Mouse (Mus musculus) erythroblast, embryonic 14.5 days (primary cell): Measurements from ENCODE around the gene Klhl5.

ENCODE experiments used
- GATA1 ChIP-seq: IDR thresholded peaks from 2 replicates; pipeline ENCODE4 v1.6.1; 2012; ENCODE audit warnings: low read length, inconsistent platforms, mixed read lengths
- TAL1 ChIP-seq: IDR thresholded peaks from 3 replicates; pipeline ENCODE4 v1.6.1; 2012; ENCODE audit warnings: low read length, inconsistent platforms, mixed read lengths

GRCm38 (mm10) chr5:65126137-65126536 lies 18.8 kb downstream of the Klhl5 start:
- TF ChIP-seq GATA1, result no peak
- no peak for TF ChIP-seq TAL1
